Mouse (Mus musculus): ENCODE data around the gene Cmah.
A peak's percentile ranks its signal among the peaks of the same experiment; 100 is the strongest.

The Cmah gene

GRCm38 (mm10) chr13:24418024-24418423, 90.8 kb downstream of the Cmah start:
- DNase-seq (ENCODE audit: low read depth) = no peak

GRCm38 (mm10) chr13:24418814-24419213, 91.6 kb downstream of the Cmah start:
- DNase-seq (ENCODE audit: low read depth) = no peak

GRCm38 (mm10) chr13:24419560-24420250, 92.5 kb downstream of the Cmah start:
- no peak for DNase-seq (ENCODE audit: low read depth)

- no peak for DNase-seq (ENCODE audit: low read depth)
Measured at GRCm38 (mm10) chr13:24421987-24422386, 94.8 kb downstream of the Cmah start.

- DNase-seq (ENCODE audit: low read depth) = no peak
Measured at GRCm38 (mm10) chr13:24430215-24430614, 103.0 kb downstream of the Cmah start.

GRCm38 (mm10) chr13:24431593-24431992, 104.4 kb downstream of the Cmah start:
- no peak for DNase-seq (ENCODE audit: low read depth)

- DNase-seq (ENCODE audit: low read depth) = no peak
Measured at GRCm38 (mm10) chr13:24442272-24442671, 115.1 kb downstream of the Cmah start.

- DNase-seq (ENCODE audit: low read depth) = no peak
Measured at GRCm38 (mm10) chr13:24443763-24444347, 116.7 kb downstream of the Cmah start.

- peak; percentile 50 for DNase-seq (ENCODE audit: low read depth)
Measured at GRCm38 (mm10) chr13:24444709-24445108, 117.5 kb downstream of the Cmah start.

- DNase-seq (ENCODE audit: low read depth) = no peak
Measured at GRCm38 (mm10) chr13:24445166-24445565, 118.0 kb downstream of the Cmah start.

GRCm38 (mm10) chr13:24446081-24446480, 118.9 kb downstream of the Cmah start:
- no peak for DNase-seq (ENCODE audit: low read depth)

- no peak for DNase-seq (ENCODE audit: low read depth)
Measured at GRCm38 (mm10) chr13:24447043-24447442, 119.8 kb downstream of the Cmah start.

GRCm38 (mm10) chr13:24448578-24448977, 121.4 kb downstream of the Cmah start:
- DNase-seq (ENCODE audit: low read depth) = no peak

GRCm38 (mm10) chr13:24451455-24451854, 124.3 kb downstream of the Cmah start:
- DNase-seq (ENCODE audit: low read depth) = no peak

- no peak for DNase-seq (ENCODE audit: low read depth)
Measured at GRCm38 (mm10) chr13:24453737-24454136, 126.5 kb downstream of the Cmah start.

GRCm38 (mm10) chr13:24456385-24456784, 129.2 kb downstream of the Cmah start:
- no peak for DNase-seq (ENCODE audit: low read depth)

GRCm38 (mm10) chr13:24460517-24460916, 133.3 kb downstream of the Cmah start:
- DNase-seq (ENCODE audit: low read depth) = no peak

- no peak for DNase-seq (ENCODE audit: low read depth)
Measured at GRCm38 (mm10) chr13:24463767-24464166, 136.6 kb downstream of the Cmah start.

GRCm38 (mm10) chr13:24466027-24466426, 138.8 kb downstream of the Cmah start:
- no peak for DNase-seq (ENCODE audit: low read depth)

GRCm38 (mm10) chr13:24467806-24468205, 140.6 kb downstream of the Cmah start:
- DNase-seq (ENCODE audit: low read depth) = no peak

GRCm38 (mm10) chr13:24477564-24477963, 150.4 kb downstream of the Cmah start:
- no peak for DNase-seq (ENCODE audit: low read depth)

GRCm38 (mm10) chr13:24479516-24479915, 152.3 kb downstream of the Cmah start:
- DNase-seq (ENCODE audit: low read depth) = no peak

- DNase-seq (ENCODE audit: low read depth) = no peak
Measured at GRCm38 (mm10) chr13:24480824-24481223, 153.6 kb downstream of the Cmah start.
